Mouse (Mus musculus) midbrain, embryonic 10.5 days (tissue): Measurements from ENCODE around the gene Fibin. TPM values are rescaled to one million over a fixed set of nuclear protein-coding genes. Genes with fewer than 3 reads are reported as not detected.

Source experiments
- DNase-seq: peaks from one replicate; pipeline ENCODE4 v3.0.0-alpha.2; 2017; ENCODE audit warnings: low spot score
- H3K27ac ChIP-seq: fragments of 300-500 bp; sonication (generic); replicated peaks from 2 replicates; pipeline ENCODE4 v1.5.1; 2016; ENCODE audit warnings: mild to moderate bottlenecking
- H3K27me3 ChIP-seq: fragments of 300-500 bp; sonication (generic); 2 replicates; pipeline ENCODE4 v1.6.1; 2016; ENCODE audit warnings: low read depth, mild to moderate bottlenecking; ENCODE audit not compliant: poor library complexity, severe bottlenecking
- H3K36me3 ChIP-seq: fragments of 300-500 bp; sonication (generic); 2 replicates; pipeline ENCODE4 v1.6.1; 2016; ENCODE audit warnings: mild to moderate bottlenecking, moderate library complexity
- H3K4me1 ChIP-seq: fragments of 300-500 bp; sonication (generic); 2 replicates; pipeline ENCODE4 v1.6.1; 2016
- H3K4me3 ChIP-seq: fragments of 300-500 bp; sonication (generic); 2 replicates; pipeline ENCODE4 v1.5.1; 2016; ENCODE audit warnings: mild to moderate bottlenecking, moderate library complexity
- H3K9me3 ChIP-seq: fragments of 300-500 bp; sonication (generic); replicated peaks from 2 replicates; pipeline ENCODE4 v1.6.1; 2016; ENCODE audit warnings: mild to moderate bottlenecking
- WGBS: fragments of 180-500 bp; shearing (Covaris S2); methylation state at CpG from one replicate; pipeline ENCODE4 v1.1.7; 2016; 5-methylcytosine and 5-hydroxymethylcytosine counted together
- polyA plus RNA-seq: library from polyadenylated mRNA; unstranded; fragments of >200 nt; fragmentation: Nextera tagmentation; extraction: Ambion mirVana; gene quantifications from 2 replicates; pipeline ENCODE4 v1.2.1, GENCODE M21; 2016

Fibin gene
- 0.38 and 1.1 TPM in 2 replicates for polyA plus RNA-seq

DNA sequence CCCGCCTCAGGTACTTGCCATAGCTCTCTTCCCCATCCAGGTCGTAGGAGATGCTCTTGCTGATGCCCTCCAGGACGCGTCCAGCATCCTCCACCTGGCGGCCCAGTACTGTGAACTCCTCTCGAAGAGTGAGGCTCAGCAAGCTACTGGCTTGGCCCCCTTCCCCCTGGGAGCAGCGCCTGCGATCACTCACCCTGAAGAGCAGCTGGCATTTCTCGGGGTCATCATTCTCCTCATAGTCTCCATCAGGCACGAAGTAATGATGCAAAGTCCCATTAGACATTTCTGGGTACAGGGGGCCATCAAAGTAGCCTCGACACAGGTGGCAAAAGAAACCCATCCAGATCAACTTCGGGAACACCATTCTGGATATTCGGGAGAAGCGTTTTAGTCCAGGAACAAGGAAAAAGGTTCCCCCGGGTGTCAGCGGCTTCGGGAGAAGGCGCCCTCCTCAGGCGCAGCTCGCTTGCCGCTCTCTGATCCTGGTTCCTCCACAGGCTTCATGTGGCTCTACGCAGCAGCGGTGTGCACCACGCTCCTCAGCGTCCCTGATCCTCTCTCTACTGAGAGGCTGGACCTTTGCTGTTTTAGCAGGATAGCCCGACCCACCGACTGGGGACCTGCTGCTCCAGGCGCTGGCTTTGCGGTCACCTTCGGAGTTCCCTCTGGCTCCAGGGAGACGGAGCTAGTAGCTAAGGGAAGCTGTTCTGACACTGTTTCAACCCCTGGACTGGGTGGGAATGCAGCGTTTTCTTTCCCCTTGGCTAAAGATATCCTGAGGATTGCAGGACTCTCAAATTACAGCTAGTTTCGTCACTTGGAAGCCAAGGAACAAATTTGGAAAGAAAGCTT is at the start of gene Fibin:
Gene Fibin, minus strand, starts transcription at position 752 of the 852 bp plus-strand sequence.
- H3K27me3 ChIP-seq, result peaks cover 10% of the 10 kb centered on the region; the same call in 1 of the 2 replicates
- H3K27ac ChIP-seq, result peak within 1 kb of the TSS; percentile 77
- H3K9me3 ChIP-seq, result no peaks in the 10 kb centered on the region
- peak; percentile 61 for DNase-seq
- H3K4me1 ChIP-seq, result peaks cover 19% of the 10 kb centered on the region
- 2% methylated on average over 33 of the region's 33 CpGs for WGBS
- no peaks in the 10 kb centered on the region for H3K36me3 ChIP-seq
- H3K4me3 ChIP-seq, result peak within 1 kb of the TSS; percentile 60

DNA sequence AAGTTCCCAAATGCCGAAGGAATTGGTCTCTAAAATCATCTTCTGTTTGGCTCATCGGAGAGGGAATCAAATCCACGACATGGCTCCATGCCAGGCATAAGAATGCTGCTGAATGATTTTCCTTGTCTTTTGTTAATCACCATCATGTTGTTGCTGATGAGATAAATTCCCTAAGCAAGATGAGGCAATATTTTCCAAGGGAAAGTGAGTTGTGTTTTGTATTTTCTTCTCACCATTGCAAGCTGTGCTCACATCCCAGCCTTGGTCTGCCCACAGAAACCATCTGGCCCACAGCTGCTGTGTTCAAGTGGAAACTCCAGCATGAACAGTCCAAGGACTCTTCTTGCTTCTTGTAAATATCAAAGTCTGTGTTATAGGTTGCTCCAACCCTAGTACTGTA is 48.4 kb upstream of the Fibin start:
- WGBS, result 96% methylated on average over 3 of the region's 3 CpGs
- H3K4me1 ChIP-seq, result no peaks in the 10 kb centered on the region
- H3K27me3 ChIP-seq, result no peaks in the 10 kb centered on the region
- H3K4me3 ChIP-seq, result no peak overlapping the region
- no peaks in the 10 kb centered on the region for H3K9me3 ChIP-seq
- H3K36me3 ChIP-seq, result no peaks in the 10 kb centered on the region
- H3K27ac ChIP-seq, result no peak overlapping the region
- DNase-seq, result no peak

DNA sequence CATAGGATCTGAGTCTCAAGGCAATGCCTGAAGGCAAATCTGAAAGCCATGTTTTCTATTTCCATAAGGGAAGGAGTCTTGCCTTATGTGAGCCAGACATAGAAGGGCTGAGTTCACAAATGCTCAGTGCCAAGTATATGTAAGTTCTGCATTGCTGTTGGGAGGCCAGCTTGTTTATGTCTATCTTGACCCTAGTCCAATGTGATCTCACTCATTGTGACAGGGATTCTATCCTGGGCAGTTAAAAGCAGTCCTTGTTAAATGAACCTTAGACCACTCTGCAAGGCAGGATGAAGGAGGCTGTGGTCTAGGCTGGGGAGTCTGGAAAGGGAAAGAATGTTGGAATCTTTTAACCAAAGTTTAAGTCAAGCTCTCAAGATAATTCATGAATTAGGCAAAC is 45.8 kb upstream of the Fibin start:
- no peaks in the 10 kb centered on the region for H3K27me3 ChIP-seq
- H3K27ac ChIP-seq, result no peak overlapping the region
- DNase-seq, result no peak
- H3K36me3 ChIP-seq, result no peaks in the 10 kb centered on the region
- no peak overlapping the region for H3K4me3 ChIP-seq
- H3K9me3 ChIP-seq, result no peaks in the 10 kb centered on the region
- no peaks in the 10 kb centered on the region for H3K4me1 ChIP-seq

DNA sequence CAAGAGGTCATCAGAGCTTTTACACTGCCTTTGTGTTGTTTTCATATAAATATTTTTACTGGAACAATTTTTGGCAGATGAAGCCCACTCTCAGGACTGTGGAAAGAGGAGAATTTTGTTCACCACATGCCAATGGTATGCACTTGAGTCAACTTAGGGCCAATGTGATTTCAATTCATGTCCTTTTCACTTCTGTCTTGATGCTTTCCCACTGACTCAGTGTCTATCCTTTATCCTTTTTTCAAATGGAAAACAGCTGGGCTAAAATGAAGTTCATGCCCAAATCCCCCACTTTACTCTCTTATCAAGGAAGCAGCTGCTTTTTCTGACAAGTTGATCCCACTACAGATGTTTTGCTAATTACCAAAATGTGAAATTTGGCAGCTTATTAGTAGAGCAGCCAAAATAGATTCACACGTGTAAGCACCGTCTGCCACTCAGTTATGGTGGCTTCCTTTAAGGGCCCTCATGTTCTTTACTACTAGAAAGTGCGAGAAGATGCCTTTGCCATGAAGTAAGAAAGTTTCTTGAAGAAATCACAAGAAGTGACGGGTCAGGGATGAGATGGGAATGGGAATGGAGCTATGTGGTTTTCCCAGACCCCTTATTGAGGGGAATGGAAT is 29.8 kb upstream of the Fibin start:
- WGBS, result 86% methylated on average over 4 of the region's 4 CpGs
- Histone ChIP-seq H3K4me3 (no peak overlapping the region), H3K36me3 (no peaks in the 10 kb centered on the region), H3K27me3 (no peaks in the 10 kb centered on the region), H3K27ac (no peak overlapping the region), H3K4me1 (no peaks in the 10 kb centered on the region), H3K9me3 (no peaks in the 10 kb centered on the region)
- no peak for DNase-seq

DNA sequence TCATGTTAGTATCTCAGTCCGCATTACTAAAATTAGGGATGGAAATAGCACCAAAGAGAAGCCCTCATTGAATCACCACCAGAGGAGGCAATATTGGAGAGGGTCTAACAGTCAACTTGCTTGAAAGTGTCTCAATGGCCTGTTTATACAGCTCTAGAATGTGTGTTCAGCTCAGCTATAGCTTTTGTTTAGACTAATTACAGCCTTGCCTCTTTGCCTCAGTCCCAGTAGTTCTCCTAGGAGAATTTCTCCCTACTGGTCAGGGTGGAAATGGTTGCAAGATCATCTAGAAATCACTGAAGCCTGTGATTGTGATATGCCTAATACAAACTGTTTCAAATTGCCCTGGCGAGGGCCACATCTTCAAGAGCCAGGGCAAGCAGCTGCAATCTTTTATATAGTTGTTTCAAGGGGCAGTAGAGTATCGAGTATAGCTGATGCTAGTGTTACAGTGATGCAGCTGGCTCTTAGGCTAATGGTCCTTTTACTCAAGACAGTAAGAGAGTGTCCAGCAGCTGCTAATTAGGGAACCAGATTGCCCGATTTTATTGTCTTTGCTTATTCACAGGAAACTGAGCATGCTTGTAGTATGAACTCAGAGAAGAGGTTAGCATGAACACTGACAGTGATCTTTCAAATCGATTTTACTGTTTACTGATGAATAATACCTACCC is 27.9 kb upstream of the Fibin start:
- no peak for DNase-seq
- H3K27ac ChIP-seq, result no peak overlapping the region

DNA sequence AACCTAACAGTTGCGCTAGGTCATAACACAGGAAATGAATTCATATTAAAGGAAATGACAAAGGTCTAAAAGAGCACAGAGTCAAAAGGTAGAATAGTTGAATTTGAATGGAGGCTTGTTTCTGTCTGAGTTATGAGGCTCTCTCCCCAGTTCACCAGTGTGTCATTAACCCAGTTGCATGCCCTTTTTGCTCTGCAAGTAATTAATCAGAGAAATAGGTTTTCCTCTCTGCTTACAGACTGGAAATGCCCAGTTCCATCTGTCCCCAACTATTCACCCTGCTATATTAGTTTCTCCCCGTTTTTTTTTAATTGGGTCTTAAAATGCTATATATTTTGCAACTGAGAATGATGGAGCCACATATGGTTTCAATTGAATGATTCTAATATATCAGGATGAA is 16.8 kb upstream of the Fibin start:
- no peak overlapping the region for H3K27ac ChIP-seq
- no peaks in the 10 kb centered on the region for H3K27me3 ChIP-seq
- no peak overlapping the region for H3K4me3 ChIP-seq
- H3K9me3 ChIP-seq, result no peaks in the 10 kb centered on the region
- no peaks in the 10 kb centered on the region for H3K36me3 ChIP-seq
- DNase-seq, result no peak
- H3K4me1 ChIP-seq, result no peaks in the 10 kb centered on the region
- 85% methylated on average over 2 of the region's 2 CpGs for WGBS

More for the DNA sequence above, 27.9 kb upstream of the Fibin start:
- no peaks in the 10 kb centered on the region for H3K9me3 ChIP-seq
- no peaks in the 10 kb centered on the region for H3K4me1 ChIP-seq
- WGBS, result 89% methylated on average over 5 of the region's 5 CpGs
- H3K36me3 ChIP-seq, result no peaks in the 10 kb centered on the region
- H3K4me3 ChIP-seq, result no peak overlapping the region
- no peaks in the 10 kb centered on the region for H3K27me3 ChIP-seq

- H3K4me1 ChIP-seq, result peaks cover 6% of the 10 kb centered on the region; the same call in 1 of the 2 replicates
- no peak overlapping the region for H3K4me3 ChIP-seq
- no peaks in the 10 kb centered on the region for H3K36me3 ChIP-seq
- WGBS, result 82% methylated on average over 1 of the region's 1 CpGs
- no peak for DNase-seq
- no peaks in the 10 kb centered on the region for H3K27me3 ChIP-seq
- H3K27ac ChIP-seq, result no peak overlapping the region
- no peaks in the 10 kb centered on the region for H3K9me3 ChIP-seq
Observed at GRCm38 (mm10) chr2:110376660-110377059, 13.7 kb upstream of the Fibin start.

- Histone ChIP-seq H3K27ac (no peak overlapping the region), H3K36me3 (no peaks in the 10 kb centered on the region), H3K9me3 (no peaks in the 10 kb centered on the region), H3K4me3 (no peak overlapping the region), H3K27me3 (no peaks in the 10 kb centered on the region), H3K4me1 (peaks cover 7% of the 10 kb centered on the region; the same call in 1 of the 2 replicates)
- DNase-seq, result no peak
- WGBS, result 92% methylated on average over 1 of the region's 1 CpGs
Observed at GRCm38 (mm10) chr2:110375475-110375874, 12.5 kb upstream of the Fibin start.

DNA sequence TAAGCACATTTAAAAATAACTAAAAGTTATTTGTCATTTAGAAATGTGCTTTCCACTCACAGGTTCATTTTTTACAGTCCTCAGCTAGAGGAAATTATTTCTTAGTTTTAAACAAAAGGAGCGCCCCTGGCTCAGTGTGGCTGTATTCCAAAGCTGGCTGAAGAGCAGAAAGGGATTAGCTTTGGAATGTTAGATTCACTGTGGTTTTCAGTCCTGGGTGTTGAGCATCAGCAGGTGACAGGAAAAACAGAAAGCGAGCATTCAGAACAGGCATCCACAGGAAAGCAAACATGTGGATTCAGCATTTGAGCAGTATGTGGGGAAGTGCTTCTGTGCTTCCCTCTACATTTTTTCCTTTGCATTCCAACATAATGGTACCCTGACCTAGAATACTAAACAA is 10.2 kb upstream of the Fibin start:
- Histone ChIP-seq H3K4me1 (peaks cover 7% of the 10 kb centered on the region; the same call in 1 of the 2 replicates), H3K36me3 (no peaks in the 10 kb centered on the region), H3K27ac (no peak overlapping the region), H3K4me3 (no peak overlapping the region), H3K9me3 (no peaks in the 10 kb centered on the region), H3K27me3 (no peaks in the 10 kb centered on the region)
- DNase-seq, result no peak
- 29% methylated on average over 2 of the region's 2 CpGs for WGBS

- H3K9me3 ChIP-seq, result no peaks in the 10 kb centered on the region
- no peaks in the 10 kb centered on the region for H3K36me3 ChIP-seq
- DNase-seq, result no peak
- H3K27me3 ChIP-seq, result no peaks in the 10 kb centered on the region
- no peak overlapping the region for H3K4me3 ChIP-seq
- no peak overlapping the region for H3K27ac ChIP-seq
- WGBS, result 90% methylated on average over 1 of the region's 1 CpGs
- peaks cover 17% of the 10 kb centered on the region for H3K4me1 ChIP-seq
Observed at GRCm38 (mm10) chr2:110367382-110367887, 4.5 kb upstream of the Fibin start.

- peak overlapping the region; percentile 46; the same call in 1 of the 2 replicates for H3K27ac ChIP-seq
- H3K27me3 ChIP-seq, result peaks cover 10% of the 10 kb centered on the region; the same call in 1 of the 2 replicates
- no peak overlapping the region for H3K4me3 ChIP-seq
- peaks cover 19% of the 10 kb centered on the region for H3K4me1 ChIP-seq
- no peak for DNase-seq
- H3K9me3 ChIP-seq, result no peaks in the 10 kb centered on the region
- no peaks in the 10 kb centered on the region for H3K36me3 ChIP-seq
Observed at GRCm38 (mm10) chr2:110365401-110365800, 2.4 kb upstream of the Fibin start.

- H3K27ac ChIP-seq, result no peak overlapping the region
- WGBS, result 79% methylated on average over 3 of the region's 3 CpGs
- H3K4me1 ChIP-seq, result peaks cover 19% of the 10 kb centered on the region
- H3K4me3 ChIP-seq, result no peak overlapping the region
- H3K36me3 ChIP-seq, result no peaks in the 10 kb centered on the region
- no peaks in the 10 kb centered on the region for H3K9me3 ChIP-seq
- no peak for DNase-seq
- peaks cover 10% of the 10 kb centered on the region; the same call in 1 of the 2 replicates for H3K27me3 ChIP-seq
Observed at GRCm38 (mm10) chr2:110363855-110364254, 872 bp upstream of the Fibin start.
